In the genomic region with DNA sequence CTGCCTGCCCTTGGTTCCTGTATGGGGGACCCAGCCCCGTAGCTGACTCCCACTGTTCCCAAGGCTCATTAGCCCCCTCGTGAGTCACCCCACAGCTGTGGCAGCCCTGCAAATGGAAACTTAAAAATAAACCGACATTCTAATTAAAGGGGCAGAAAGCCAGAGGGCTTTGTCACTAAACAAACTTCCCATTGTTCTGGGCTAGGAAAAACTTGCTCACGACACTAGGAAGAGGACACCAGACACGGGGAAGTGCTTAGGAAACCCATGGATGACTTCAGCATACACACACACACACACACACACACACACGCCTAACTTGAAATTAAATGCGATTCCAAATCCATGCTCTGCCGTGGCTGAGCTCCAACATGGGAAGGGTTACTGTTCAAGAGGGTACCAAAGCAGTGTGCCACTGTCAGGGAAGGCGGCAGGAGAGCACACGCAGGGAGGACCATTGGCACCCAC, we compare ENCODE assay signal across 9 mouse cellular contexts. TPM values are rescaled to one million over a fixed set of nuclear protein-coding genes. Genes with fewer than 3 reads are reported as not detected.
DNase-seq lines count a peak whose midpoint lies in the region; ATAC-seq and TF ChIP-seq lines count a peak whose summit lies in the region.
"Had no signal": no experiment of that assay in that cellular context is flagged by ENCODE, and none has a peak within 500 bp of the region (broad histone marks: within the 10 kb centered on the region; RNA-seq: fewer than 3 reads in every experiment).

No protein-coding gene starts in this region.

- peaks cover 5% of the 10 kb centered on the region for H3K4me1 ChIP-seq in hindbrain, embryonic 15.5 days (replicated peaks)
- peaks cover 7% of the 10 kb centered on the region for H3K4me1 ChIP-seq in hindbrain, embryonic 13.5 days (replicated peaks)
- H3K4me1 ChIP-seq in lung, embryonic 14.5 days (ENCODE audit: insufficient read depth): no peaks in the 10 kb centered on the region
- peaks cover 5% of the 10 kb centered on the region; the same call in 1 of the 2 replicates for H3K4me1 ChIP-seq in liver, embryonic 12.5 days

- peaks cover 14% of the 10 kb centered on the region for H3K36me3 ChIP-seq in hindbrain, embryonic 15.5 days
- peaks cover 20% of the 10 kb centered on the region for H3K36me3 ChIP-seq in hindbrain, embryonic 13.5 days
- H3K36me3 ChIP-seq in lung, embryonic 14.5 days (ENCODE audit: insufficient read depth): peaks cover 17% of the 10 kb centered on the region
- peaks cover 25% of the 10 kb centered on the region for H3K36me3 ChIP-seq in liver, embryonic 12.5 days

- peak; percentile 32; the same call in 1 of the 2 replicates for ATAC-seq in hindbrain, embryonic 15.5 days (ENCODE audit: low FRiP score, low read depth)
- ATAC-seq in hindbrain, embryonic 13.5 days (ENCODE audit: low FRiP score): no peak
- no peak; the same call in 1 of the 2 replicates for ATAC-seq in lung, embryonic 14.5 days (ENCODE audit: insufficient read depth)
- no peak for ATAC-seq in liver, embryonic 12.5 days

- no peak overlapping the region for H3K4me2 ChIP-seq in hindbrain, embryonic 15.5 days
- no peak overlapping the region for H3K4me2 ChIP-seq in hindbrain, embryonic 13.5 days
- no peak overlapping the region for H3K4me2 ChIP-seq in lung, embryonic 14.5 days
- no peak overlapping the region for H3K4me2 ChIP-seq in liver, embryonic 12.5 days

- H3K9me3 ChIP-seq in hindbrain, embryonic 15.5 days: no peaks in the 10 kb centered on the region
- no peaks in the 10 kb centered on the region for H3K9me3 ChIP-seq in hindbrain, embryonic 13.5 days
- H3K9me3 ChIP-seq in lung, embryonic 14.5 days (ENCODE audit: low read depth, low read length): no peaks in the 10 kb centered on the region
- H3K9me3 ChIP-seq in liver, embryonic 12.5 days (replicated peaks): no peaks in the 10 kb centered on the region

- H3K27me3 ChIP-seq in hindbrain, embryonic 15.5 days: no peaks in the 10 kb centered on the region
- no peaks in the 10 kb centered on the region for H3K27me3 ChIP-seq in hindbrain, embryonic 13.5 days
- H3K27me3 ChIP-seq in lung, embryonic 14.5 days (ENCODE audit: insufficient read depth, low read length): no peaks in the 10 kb centered on the region
- no peaks in the 10 kb centered on the region for H3K27me3 ChIP-seq in liver, embryonic 12.5 days (replicated peaks)

- peak; percentile 57 for DNase-seq in MN1 (ENCODE audit: low spot score)
- peak; percentile 9 for DNase-seq in forelimb bud, embryonic 11.5 days (ENCODE audit: low read depth, low spot score)
- DNase-seq in lung, embryonic 14.5 days: peak; percentile 59
- no peak for DNase-seq in natural killer cell, adult 2 months (ENCODE audit: low spot score in 2 of 2)
- DNase-seq in cerebellum, adult 11 months: no peak

- WGBS in hindbrain, embryonic 15.5 days: 43% methylated on average over 10 of the region's 10 CpGs
- 59% methylated on average over 10 of the region's 10 CpGs for WGBS in hindbrain, embryonic 13.5 days
- WGBS in lung, embryonic 14.5 days: 54% methylated on average over 10 of the region's 10 CpGs
- WGBS in liver, embryonic 12.5 days (ENCODE audit: insufficient replicate concordance): 70% methylated on average over 10 of the region's 10 CpGs

- no peak overlapping the region for H3K9ac ChIP-seq in hindbrain, embryonic 15.5 days
- H3K9ac ChIP-seq in hindbrain, embryonic 13.5 days: no peak overlapping the region
- H3K9ac ChIP-seq in lung, embryonic 14.5 days: no peak overlapping the region
- H3K9ac ChIP-seq in liver, embryonic 12.5 days: no peak overlapping the region

- no peak for TF ChIP-seq CTCF in lung, embryonic 14.5 days (IDR thresholded peaks at IDR 0.05; ENCODE audit: low read depth)

- no peak overlapping the region; the same call in 1 of the 2 replicates for H3K27ac ChIP-seq in hindbrain, embryonic 15.5 days (replicated peaks)
- no peak overlapping the region for H3K27ac ChIP-seq in hindbrain, embryonic 13.5 days
- no peak overlapping the region for H3K27ac ChIP-seq in lung, embryonic 14.5 days (ENCODE audit: low read depth)
- no peak overlapping the region for H3K27ac ChIP-seq in liver, embryonic 12.5 days

- no peak overlapping the region for H3K4me3 ChIP-seq in hindbrain, embryonic 15.5 days
- no peak overlapping the region for H3K4me3 ChIP-seq in hindbrain, embryonic 13.5 days
- no peak overlapping the region for H3K4me3 ChIP-seq in lung, embryonic 14.5 days (ENCODE audit: low read depth, low read length)
- no peak overlapping the region for H3K4me3 ChIP-seq in liver, embryonic 12.5 days

RNA-seq across cellular contexts. Expression of gene 1700029H14Rik, which starts 52.7 kb away (rescaled TPM):
- not detected in 2 replicates for polyA plus RNA-seq in hindbrain, embryonic 15.5 days (2015; fragmentation: Nextera tagmentation; extraction: Ambion mirVana)
- polyA plus RNA-seq in hindbrain, embryonic 13.5 days (2015; fragmentation: Nextera tagmentation; extraction: Ambion mirVana): not detected in 2 replicates
- not detected in 2 replicates for polyA plus RNA-seq in lung, embryonic 14.5 days (2014; fragmentation: Nextera tagmentation; extraction: Ambion mirVana)
- polyA plus RNA-seq in liver, embryonic 12.5 days (2016; fragmentation: Nextera tagmentation; extraction: Ambion mirVana): not detected in 2 replicates
- polyA plus RNA-seq: liver, embryonic 16.5 days had no signal

Comparison
In these comparisons a context has a peak if more than half of its experiments do, and no peak if none do; other contexts are left out.
1. DNase-seq: peak in MN1 (single experiment), forelimb bud, embryonic 11.5 days (single experiment) and lung, embryonic 14.5 days (single experiment); none in natural killer cell, adult 2 months (0 of 2) and cerebellum, adult 11 months (single experiment).